Comparison of ENCODE assay signal across 10 mouse cellular contexts in the genomic region with DNA sequence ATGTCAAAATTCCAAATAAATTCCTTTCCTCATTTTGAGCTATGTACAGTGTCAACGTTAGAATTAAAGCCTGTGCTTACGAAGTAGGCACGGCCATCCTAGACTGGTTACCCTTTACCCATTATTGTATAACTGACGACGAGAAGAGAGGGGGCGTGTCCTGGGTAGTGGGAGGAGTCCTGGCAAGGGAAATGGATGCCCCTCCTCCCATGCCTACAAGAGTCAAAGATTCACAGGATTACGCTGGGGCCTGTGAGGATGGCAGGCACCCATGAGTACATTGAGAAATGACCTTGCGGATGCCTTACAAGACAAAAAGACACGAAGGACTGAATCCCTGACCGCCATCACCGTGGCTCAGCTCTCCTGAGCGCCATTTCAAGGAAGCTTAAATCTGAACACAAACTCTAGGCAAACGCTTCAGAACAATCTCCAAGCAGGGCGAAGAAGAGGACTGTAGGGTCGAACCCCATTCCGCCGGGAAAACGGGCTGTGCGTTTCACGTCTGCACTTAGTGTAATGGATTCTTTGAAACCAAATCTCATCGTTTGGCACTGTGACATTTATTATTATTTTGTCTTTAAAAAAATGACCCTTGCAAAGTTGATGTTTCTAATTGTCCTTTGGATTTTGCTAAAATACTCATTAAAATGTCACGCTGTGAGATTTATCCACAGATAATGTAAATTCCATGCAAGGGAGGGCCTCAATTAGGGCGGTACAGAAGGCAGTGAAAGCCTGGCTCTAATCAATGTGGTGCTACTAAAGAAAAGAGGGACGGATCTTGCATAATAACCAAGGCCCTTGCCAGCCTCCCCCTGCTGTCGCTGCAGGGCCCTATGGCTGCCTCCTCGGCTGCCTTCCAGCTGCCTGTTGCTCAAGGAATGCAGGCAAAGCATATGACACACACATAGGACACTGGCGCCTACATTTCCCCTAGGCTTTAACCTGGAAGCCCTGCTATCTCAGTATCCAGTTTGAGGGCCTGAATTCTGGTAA.
DNase-seq lines count a peak whose midpoint lies in the region; ATAC-seq and TF ChIP-seq lines count a peak whose summit lies in the region.
"Had no signal": no experiment of that assay in that cellular context is flagged by ENCODE, and none has a peak within 500 bp of the region (broad histone marks: within the 10 kb centered on the region; RNA-seq: fewer than 3 reads in every experiment).

No protein-coding gene starts in this region.

- no peaks in the 10 kb centered on the region for H3K9me3 ChIP-seq in lung, embryonic 14.5 days (ENCODE audit: low read depth, low read length)
- no peaks in the 10 kb centered on the region for H3K9me3 ChIP-seq in hindbrain, embryonic 14.5 days (ENCODE audit: control insufficient read depth, low read length)
- H3K9me3 ChIP-seq in neural tube, embryonic 12.5 days, result no peaks in the 10 kb centered on the region
- H3K9me3 ChIP-seq in heart, embryonic 12.5 days (replicated peaks), result no peaks in the 10 kb centered on the region; the same call in 1 of the 2 replicates

- no peak for TF ChIP-seq CTCF in lung, embryonic 14.5 days (IDR thresholded peaks at IDR 0.05; ENCODE audit: low read depth)

- no peak overlapping the region for H3K9ac ChIP-seq in lung, embryonic 14.5 days
- H3K9ac ChIP-seq in hindbrain, embryonic 14.5 days, result no peak overlapping the region
- H3K9ac ChIP-seq in neural tube, embryonic 12.5 days, result no peak overlapping the region
- H3K9ac ChIP-seq in heart, embryonic 12.5 days, result no peak overlapping the region

- H3K4me3 ChIP-seq in lung, embryonic 14.5 days (ENCODE audit: low read depth, low read length), result no peak overlapping the region
- H3K4me3 ChIP-seq in hindbrain, embryonic 14.5 days (replicated peaks; ENCODE audit: low read length), result no peak overlapping the region
- no peak overlapping the region for H3K4me3 ChIP-seq in neural tube, embryonic 12.5 days
- no peak overlapping the region for H3K4me3 ChIP-seq in heart, embryonic 12.5 days
- H3K4me3 ChIP-seq: erythroblast, embryonic 14.5 days had no signal

- H3K4me1 ChIP-seq in lung, embryonic 14.5 days (ENCODE audit: insufficient read depth), result no peaks in the 10 kb centered on the region
- H3K4me1 ChIP-seq in hindbrain, embryonic 14.5 days (replicated peaks; ENCODE audit: control insufficient read depth, insufficient read depth, low read length), result peaks cover 9% of the 10 kb centered on the region
- peaks cover 10% of the 10 kb centered on the region for H3K4me1 ChIP-seq in neural tube, embryonic 12.5 days
- H3K4me1 ChIP-seq in heart, embryonic 12.5 days (replicated peaks), result no peaks in the 10 kb centered on the region

- no peak overlapping the region for H3K4me2 ChIP-seq in lung, embryonic 14.5 days
- H3K4me2 ChIP-seq in hindbrain, embryonic 14.5 days (replicated peaks), result peak overlapping the region; percentile 17; the same call in 1 of the 2 replicates
- H3K4me2 ChIP-seq in neural tube, embryonic 12.5 days (replicated peaks), result no peak overlapping the region
- no peak overlapping the region for H3K4me2 ChIP-seq in heart, embryonic 12.5 days

- 76% methylated on average over 27 of the region's 27 CpGs for WGBS in lung, embryonic 14.5 days
- 42% methylated on average over 27 of the region's 27 CpGs for WGBS in hindbrain, embryonic 14.5 days
- WGBS in neural tube, embryonic 12.5 days, result 43% methylated on average over 27 of the region's 27 CpGs
- 72% methylated on average over 27 of the region's 27 CpGs for WGBS in heart, embryonic 12.5 days

- no peak for ATAC-seq in lung, embryonic 14.5 days (ENCODE audit: insufficient read depth)
- peak; percentile 81; the same call in 1 of the 2 replicates for ATAC-seq in hindbrain, embryonic 14.5 days (ENCODE audit: low FRiP score)
- ATAC-seq in neural tube, embryonic 12.5 days (ENCODE audit: low FRiP score, low read depth), result peak; percentile 91
- ATAC-seq in heart, embryonic 12.5 days (ENCODE audit: insufficient number of reproducible peaks, low FRiP score), result no peak
- ATAC-seq: Patski had no signal

- no peak overlapping the region for H3K27ac ChIP-seq in lung, embryonic 14.5 days (ENCODE audit: low read depth)
- peak overlapping the region; percentile 65 for H3K27ac ChIP-seq in hindbrain, embryonic 14.5 days
- H3K27ac ChIP-seq in neural tube, embryonic 12.5 days, result peak overlapping the region; percentile 28; the same call in 1 of the 2 replicates
- H3K27ac ChIP-seq in heart, embryonic 12.5 days (ENCODE audit: poor library complexity, severe bottlenecking), result no peak overlapping the region

- no peaks in the 10 kb centered on the region for H3K27me3 ChIP-seq in lung, embryonic 14.5 days (ENCODE audit: insufficient read depth, low read length)
- H3K27me3 ChIP-seq in hindbrain, embryonic 14.5 days (ENCODE audit: control insufficient read depth, insufficient read depth, low read length), result no peaks in the 10 kb centered on the region
- no peaks in the 10 kb centered on the region for H3K27me3 ChIP-seq in neural tube, embryonic 12.5 days (replicated peaks)
- no peaks in the 10 kb centered on the region for H3K27me3 ChIP-seq in heart, embryonic 12.5 days (replicated peaks)

- no peaks in the 10 kb centered on the region for H3K36me3 ChIP-seq in lung, embryonic 14.5 days (ENCODE audit: insufficient read depth)
- no peaks in the 10 kb centered on the region for H3K36me3 ChIP-seq in hindbrain, embryonic 14.5 days (replicated peaks; ENCODE audit: control insufficient read depth, insufficient read depth)
- H3K36me3 ChIP-seq in neural tube, embryonic 12.5 days, result no peaks in the 10 kb centered on the region
- H3K36me3 ChIP-seq in heart, embryonic 12.5 days, result no peaks in the 10 kb centered on the region

- peak; percentile 25 for DNase-seq in lung, embryonic 14.5 days
- DNase-seq in lung, postnatal 25 days (ENCODE audit: low spot score), result no peak
- peak; percentile 49 for DNase-seq in cerebellum, adult 9-11 months
- peak; percentile 67 for DNase-seq in hindbrain, embryonic 14.5 days (ENCODE audit: low spot score)
- DNase-seq in urinary bladder, postnatal 25 days (ENCODE audit: low spot score), result no peak
- DNase-seq in right cerebral cortex, postnatal 36 days (ENCODE audit: low spot score in 2 of 2), result no peak

Comparison
In these comparisons a context has a peak if more than half of its experiments do, and no peak if none do; other contexts are left out.
1. DNase-seq: peak in lung, embryonic 14.5 days (single experiment), cerebellum, adult 9-11 months (single experiment) and hindbrain, embryonic 14.5 days (single experiment); none in lung, postnatal 25 days (single experiment), urinary bladder, postnatal 25 days (single experiment) and right cerebral cortex, postnatal 36 days (0 of 2).
2. ATAC-seq: peak in hindbrain, embryonic 14.5 days (single experiment) and neural tube, embryonic 12.5 days (single experiment); none in lung, embryonic 14.5 days (single experiment) and heart, embryonic 12.5 days (single experiment).
3. H3K27ac ChIP-seq: peak in hindbrain, embryonic 14.5 days (single experiment) and neural tube, embryonic 12.5 days (single experiment); none in lung, embryonic 14.5 days (single experiment) and heart, embryonic 12.5 days (single experiment).